Mouse (Mus musculus) embryonic fibroblast, embryonic 13.5 days (primary cell): Measurements from ENCODE around the gene D13Ertd608e.
"Not testable (repeated sequence)": the region's sequence is repeated elsewhere in the genome, so short reads cannot be mapped to it uniquely, and the experiment has no call there.

ENCODE experiments used
- CTCF ChIP-seq: IDR thresholded peaks from 2 replicates; pipeline ENCODE4 v1.5.1; 2011; ENCODE audit warnings: mild to moderate bottlenecking, control low read depth, low read length, moderate library complexity, borderline replicate concordance; ENCODE audit not compliant: insufficient read depth
- POLR2A ChIP-seq: IDR thresholded peaks from 2 replicates; pipeline ENCODE4 v1.6.1; 2011; ENCODE audit warnings: low read depth, mild to moderate bottlenecking, control low read depth, low read length, moderate library complexity

DNA sequence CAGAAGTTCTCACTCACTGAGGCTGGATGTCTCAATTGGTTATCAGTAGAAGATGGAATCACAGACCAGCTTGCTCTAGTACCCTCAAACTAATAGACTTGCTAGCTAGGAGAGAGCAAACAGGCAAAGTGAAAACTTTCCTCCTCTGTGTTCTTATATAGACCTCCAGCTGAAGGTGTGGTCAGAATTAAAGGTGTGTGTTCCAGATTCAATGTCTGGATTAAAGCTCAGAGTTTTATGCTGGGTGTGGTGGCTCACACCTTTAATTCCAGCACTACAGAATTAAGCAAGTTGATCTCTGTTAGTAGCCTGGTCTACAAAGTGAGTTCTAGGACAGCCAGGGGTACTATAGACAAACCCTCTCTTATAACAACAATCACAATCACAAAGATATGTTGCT is 5.7 kb upstream of the D13Ertd608e start, which contains the start of gene AF067063:
- TF ChIP-seq CTCF, POLR2A: not testable (repeated sequence)
